Mouse (Mus musculus) frontal cortex, postnatal 36 days (tissue): ENCODE measurements around the gene Atp5h.
A peak's percentile ranks its signal among the peaks of the same experiment; 100 is the strongest.

Source experiments
- DNase-seq, 2 experiments: peaks; one replicate each; pipeline ENCODE4 v3.0.0; 2022; ENCODE audit warnings: low spot score in 2 of 2

The Atp5h gene

GRCm38 (mm10) chr11:115437571-115438122 is 17.9 kb upstream of the Atp5h start:
- no peak for DNase-seq

DNA sequence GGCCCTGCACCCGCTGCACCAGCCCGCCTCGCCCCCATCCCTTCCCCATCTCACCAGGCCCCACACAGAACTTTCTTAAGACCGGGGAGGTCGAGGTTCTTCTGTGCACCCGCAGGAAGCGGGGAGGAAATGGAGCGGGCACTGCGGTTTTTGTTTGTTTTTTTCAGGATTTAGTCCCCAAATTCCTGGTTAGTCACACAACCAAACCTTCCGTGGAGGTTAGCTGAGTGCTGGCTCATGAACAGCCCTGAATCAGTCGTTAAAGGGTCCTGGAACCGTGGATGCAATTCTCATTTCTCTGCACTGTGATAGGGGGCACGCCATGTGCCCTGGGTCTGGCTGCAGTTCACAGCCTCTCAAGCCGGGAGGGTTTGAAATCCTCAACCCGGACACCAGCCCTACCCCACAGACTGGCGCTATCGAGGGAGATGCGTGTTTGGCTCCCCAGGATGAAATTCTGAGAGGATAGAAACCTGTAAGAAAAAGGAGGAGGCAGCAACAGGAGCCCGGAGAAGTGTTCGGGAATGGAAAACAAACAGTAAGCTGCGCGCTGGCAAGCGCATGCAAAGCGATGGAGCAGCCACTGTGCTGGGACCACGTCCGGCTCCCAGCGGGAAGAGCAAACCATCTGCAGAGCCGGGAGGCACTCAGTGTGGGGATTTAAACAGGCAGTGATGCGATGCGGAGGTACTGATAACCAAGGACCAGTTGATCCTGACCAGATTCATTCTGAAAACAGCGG is 16.0 kb upstream of the Atp5h start:
- DNase-seq = no peak

- no peak for DNase-seq
Observed at GRCm38 (mm10) chr11:115433342-115433741, 13.6 kb upstream of the Atp5h start.

GRCm38 (mm10) chr11:115432814-115433213 is 13.1 kb upstream of the Atp5h start:
- DNase-seq = no peak

DNA sequence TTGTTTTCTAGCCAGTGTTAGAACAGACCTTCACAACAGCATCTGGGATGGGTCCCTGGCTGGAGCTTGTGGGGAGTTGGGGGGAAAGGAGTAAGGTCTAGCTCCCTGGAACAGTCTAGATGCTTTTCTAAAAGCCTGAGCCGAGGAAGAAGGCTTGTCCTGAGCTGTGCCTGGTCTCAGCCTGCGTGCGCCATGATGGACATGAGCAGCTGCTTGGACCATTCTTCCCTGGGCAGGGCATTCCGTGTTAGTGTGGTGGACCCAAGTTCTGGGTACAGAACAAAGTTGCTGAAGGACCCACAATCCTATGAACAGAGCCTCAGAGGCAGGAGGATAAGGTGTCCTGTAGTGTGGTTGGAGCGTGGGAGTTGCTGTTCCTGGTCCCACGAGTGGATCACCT is 10.8 kb upstream of the Atp5h start:
- no peak for DNase-seq

- DNase-seq = no peak
Observed at GRCm38 (mm10) chr11:115429307-115429706, 9.5 kb upstream of the Atp5h start.

GRCm38 (mm10) chr11:115427482-115428331 is 7.9 kb upstream of the Atp5h start:
- peak; percentile 72 to 80 for DNase-seq

DNA sequence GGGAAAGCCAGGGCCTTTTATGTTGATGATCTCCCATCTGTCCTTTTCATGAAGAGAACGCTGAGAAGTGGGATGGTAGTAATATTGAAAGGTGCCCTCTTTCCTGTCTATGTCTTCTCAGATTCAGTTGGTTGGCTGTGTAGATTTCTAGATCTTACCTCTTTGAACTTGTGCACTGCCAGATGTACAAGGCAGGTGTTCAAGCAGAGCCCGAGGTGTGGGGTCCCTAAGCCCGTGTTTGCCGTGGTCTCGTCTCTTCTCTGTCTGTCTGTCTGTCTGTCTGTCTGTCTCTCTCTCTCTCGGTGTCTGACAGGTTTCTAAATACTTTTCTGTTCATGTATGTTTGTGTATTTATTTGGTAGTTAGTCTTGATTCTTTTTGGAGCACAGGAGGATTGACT is 5.9 kb upstream of the Atp5h start:
- no peak for DNase-seq

GRCm38 (mm10) chr11:115424666-115425065 is 4.9 kb upstream of the Atp5h start:
- DNase-seq = no peak

GRCm38 (mm10) chr11:115423091-115423490 is 3.3 kb upstream of the Atp5h start:
- no peak for DNase-seq

DNA sequence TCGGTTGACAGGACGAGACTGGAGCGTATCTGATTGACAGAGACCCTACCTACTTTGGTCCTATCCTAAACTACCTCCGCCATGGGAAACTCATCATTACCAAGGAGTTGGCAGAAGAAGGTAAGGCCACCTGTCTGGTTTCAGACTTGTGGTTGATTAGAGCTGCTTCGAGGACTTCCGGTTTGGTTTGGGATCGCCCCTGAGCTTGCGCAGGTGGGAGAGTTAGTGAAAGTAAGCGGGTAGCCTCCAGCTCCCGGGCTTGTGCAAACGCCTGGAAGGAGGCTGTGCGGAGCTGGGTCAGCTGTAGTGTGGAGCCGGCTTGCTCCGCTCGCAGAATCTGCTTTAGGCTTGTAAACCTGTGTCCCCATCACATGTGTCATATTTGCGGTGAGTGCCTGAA is 2.2 kb upstream of the Atp5h start:
- no peak for DNase-seq

DNA sequence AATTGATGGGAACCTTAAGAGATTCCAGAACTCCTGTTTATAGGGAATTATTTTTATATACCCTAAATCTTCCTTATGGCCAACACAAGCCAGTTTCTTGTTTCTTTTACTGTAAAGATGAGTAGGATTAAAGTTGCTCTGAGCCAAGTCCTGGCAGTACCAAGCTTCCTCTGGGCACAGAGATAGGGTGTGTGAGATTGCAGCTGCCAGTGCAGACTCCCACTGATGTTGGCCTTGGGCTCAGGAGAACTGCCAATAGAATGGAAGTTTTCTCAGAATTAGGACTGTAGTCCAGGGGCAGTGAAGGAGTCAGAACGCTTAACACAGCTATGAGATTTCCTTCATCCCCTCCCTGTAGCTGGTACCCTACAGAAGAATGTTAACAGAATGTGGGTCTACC is 1.6 kb upstream of the Atp5h start:
- no peak for DNase-seq

GRCm38 (mm10) chr11:115420336-115421190 is 801 bp upstream of the Atp5h start:
- peak; percentile 51 for DNase-seq

GRCm38 (mm10) chr11:115409556-115409955 is 10.2 kb downstream of the Atp5h start:
- no peak for DNase-seq

- no peak for DNase-seq
Observed at GRCm38 (mm10) chr11:115408266-115408920, 11.4 kb downstream of the Atp5h start.

DNA sequence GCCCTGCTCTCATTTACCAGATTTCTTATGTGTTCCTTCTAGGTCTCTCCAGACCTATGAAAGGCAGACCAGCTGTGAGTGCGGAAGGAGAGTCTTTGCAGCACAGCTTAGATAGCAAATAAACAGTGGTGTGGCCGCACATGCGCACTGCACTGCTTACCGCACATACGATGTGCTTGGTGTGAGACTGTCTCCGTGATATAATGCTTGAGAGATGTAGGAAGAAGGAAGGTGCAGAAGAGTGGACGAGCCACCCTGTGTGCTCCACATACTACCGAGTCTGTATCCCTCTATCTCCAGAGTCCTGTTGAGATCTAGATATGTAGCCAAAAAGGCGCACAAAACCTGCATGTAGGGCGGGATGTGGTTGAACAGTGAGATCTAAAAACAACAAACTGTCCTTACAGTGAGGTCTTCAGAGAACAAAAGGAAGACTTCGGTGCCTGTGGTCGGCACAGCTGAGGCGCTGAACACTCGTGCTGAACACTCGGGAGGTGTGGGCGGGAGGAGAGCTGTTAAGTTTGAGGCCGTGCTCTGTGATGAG is 12.8 kb downstream of the Atp5h start:
- no peak for DNase-seq

DNA sequence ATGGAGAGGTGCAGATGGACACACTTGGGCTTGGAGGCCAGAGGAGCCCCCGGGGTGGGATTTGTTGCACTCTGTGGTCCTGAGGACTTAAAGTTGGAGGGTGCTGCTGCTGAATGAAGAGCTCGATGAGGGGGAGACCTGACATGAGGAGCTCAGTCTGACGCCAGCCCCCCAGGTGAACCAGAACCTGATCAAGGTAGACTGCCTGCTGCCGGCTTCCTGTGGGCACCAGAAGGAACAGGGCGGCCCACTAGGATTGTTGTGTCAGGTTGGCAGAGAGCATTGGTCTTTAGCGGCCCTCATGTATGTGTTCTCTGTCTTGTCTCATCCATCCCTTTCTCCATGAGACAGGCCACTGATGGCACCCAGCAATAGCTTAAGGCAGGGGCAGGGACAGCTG is 14.0 kb downstream of the Atp5h start:
- DNase-seq = no peak

- peak; percentile 88 to 90 for DNase-seq
Observed at GRCm38 (mm10) chr11:115403338-115404124, 16.2 kb downstream of the Atp5h start, which contains the start of gene Mrpl58. Mrpl58 (plus strand) TSS chr11:115403752.

DNA sequence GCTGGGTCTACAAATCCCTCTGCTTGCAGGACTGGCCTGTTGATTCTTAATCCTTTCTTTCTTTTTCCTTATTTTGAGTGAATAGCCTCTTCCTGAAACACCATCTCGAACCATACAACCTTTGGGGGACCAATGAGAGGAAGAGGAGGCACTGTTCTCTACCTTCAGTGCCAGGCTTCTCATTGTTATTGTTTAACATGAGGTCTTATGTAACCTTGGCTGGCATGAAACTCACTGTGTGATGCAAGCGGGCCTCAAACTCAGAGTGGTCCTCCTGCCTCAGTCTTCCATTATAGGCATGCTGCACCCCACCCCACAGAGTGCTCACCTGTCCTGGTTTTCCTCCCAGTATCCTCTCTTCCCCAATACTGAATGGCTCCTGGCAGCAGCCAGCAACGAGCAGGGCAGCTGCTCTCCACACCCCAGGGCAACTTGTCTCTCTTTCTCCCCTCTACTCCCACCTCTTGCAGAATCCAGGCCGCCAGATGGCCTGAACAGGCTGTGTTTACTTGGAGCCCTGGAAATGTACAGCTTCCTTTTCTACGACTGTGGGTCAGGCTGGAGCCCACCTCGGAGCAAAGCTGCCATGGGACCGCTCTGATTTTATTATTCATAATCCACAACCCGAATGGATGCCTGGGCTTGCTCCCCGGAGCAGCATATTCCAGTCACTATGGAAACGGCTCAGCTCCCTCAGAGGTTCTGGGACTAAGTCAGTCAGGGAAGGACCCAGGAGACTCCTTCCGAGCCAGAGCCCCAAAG is 19.0 kb downstream of the Atp5h start:
- peak; percentile 66 to 71 for DNase-seq
